Mouse (Mus musculus) MEL (cell line): Measurements from ENCODE around the gene Slc35b1.

Experiments used
- CTCF ChIP-seq, 3 experiments: IDR thresholded peaks in 2 of 3; conservative IDR thresholded peaks in 1 of 3; 2 replicates each; pipeline ENCODE4 v1.5.1; 2011 to 2012; ENCODE audit warnings: low read length in 3 of 3, low read depth in 2 of 3, mild to moderate bottlenecking in 2 of 3, improper control_type of control experiment in 1 of 3, inconsistent platforms in 1 of 3, mixed read lengths in 1 of 3, moderate library complexity in 1 of 3; ENCODE audit not compliant: control insufficient read depth in 1 of 3, insufficient read depth in 1 of 3, poor library complexity in 1 of 3, severe bottlenecking in 1 of 3
- GATA1 ChIP-seq: IDR thresholded peaks from 2 replicates; pipeline ENCODE4 v1.6.1; 2011; ENCODE audit warnings: low read depth, low read length, improper control_type of control experiment
- MEF2A ChIP-seq: IDR thresholded peaks from 2 replicates; pipeline ENCODE4 v1.6.1; 2014; ENCODE audit warnings: low read depth, mild to moderate bottlenecking, inconsistent platforms, low read length, improper control_type of control experiment; ENCODE audit not compliant: poor library complexity, insufficient replicate concordance, severe bottlenecking; ENCODE audit errors: extremely low read depth
- POLR2A ChIP-seq, 2 experiments: IDR thresholded peaks; 2 replicates each; pipeline ENCODE4 v1.6.1; 2011 to 2012; ENCODE audit warnings: low read length in 2 of 2, mild to moderate bottlenecking in 2 of 2, control low read depth in 1 of 2, improper control_type of control experiment in 1 of 2, low read depth in 1 of 2, moderate library complexity in 1 of 2; ENCODE audit not compliant: control insufficient read depth in 1 of 2, insufficient read depth in 1 of 2, poor library complexity in 1 of 2
- UBTF ChIP-seq: IDR thresholded peaks from 2 replicates; pipeline ENCODE4 v1.6.1; 2012; ENCODE audit warnings: low read depth, mild to moderate bottlenecking, inconsistent platforms, low read length, improper control_type of control experiment, moderate library complexity, borderline replicate concordance; ENCODE audit not compliant: insufficient read depth
- USF2 ChIP-seq, 2 experiments: IDR thresholded peaks; 2 replicates each; pipeline ENCODE4 v1.6.1; 2011 to 2012; ENCODE audit warnings: improper control_type of control experiment in 2 of 2, low read length in 2 of 2, borderline replicate concordance in 1 of 2, inconsistent platforms in 1 of 2, low read depth in 1 of 2, mild to moderate bottlenecking in 1 of 2; ENCODE audit not compliant: insufficient read depth in 1 of 2
- ZKSCAN1 ChIP-seq: IDR thresholded peaks from 2 replicates; pipeline ENCODE4 v1.6.1; 2012; ENCODE audit warnings: low read depth, mild to moderate bottlenecking, inconsistent platforms, low read length, improper control_type of control experiment, moderate library complexity

GRCm38 (mm10) chr11:95340664-95341063, 43.8 kb upstream of the Slc35b1 start:
- TF ChIP-seq POLR2A (IDR thresholded peaks at IDR 0.05; ENCODE audit: control insufficient read depth in 1 of 2, insufficient read depth in 1 of 2, low read depth in 1 of 2, low read length in 2 of 2, poor library complexity in 1 of 2) = no peak
- TF ChIP-seq USF2 (IDR thresholded peaks at IDR 0.05; ENCODE audit: borderline replicate concordance in 1 of 2, insufficient read depth in 1 of 2, low read depth in 1 of 2, low read length in 2 of 2) = no peak
- TF ChIP-seq GATA1 = no peak
- TF ChIP-seq CTCF (IDR thresholded peaks at IDR 0.05 in 2 of 3, conservative IDR thresholded peaks at IDR 0.05 in 1 of 3; ENCODE audit: control insufficient read depth in 1 of 3, insufficient read depth in 1 of 3, low read depth in 2 of 3, low read length in 3 of 3, poor library complexity in 1 of 3, severe bottlenecking in 1 of 3) = no peak
- no peak for TF ChIP-seq MEF2A
- no peak for TF ChIP-seq UBTF
- no peak for TF ChIP-seq ZKSCAN1
